Mouse (Mus musculus) hindbrain, postnatal 0 days (tissue): Measurements from ENCODE around the gene Npdc1. TPM values are rescaled to one million over a fixed set of nuclear protein-coding genes. Genes with fewer than 3 reads are reported as not detected.
A peak's percentile ranks its signal among the peaks of the same experiment; 100 is the strongest.

Source experiments
- ATAC-seq: fragments of 200-750 bp; cut with Nextera tagmentation; 2 replicates; pipeline ENCODE4 v1.8.0; 2017; ENCODE audit warnings: mild to moderate bottlenecking, moderate TSS enrichment, moderate library complexity
- DNase-seq: peaks from one replicate; pipeline ENCODE4 v3.0.0-alpha.2; 2015; ENCODE audit warnings: low spot score
- H3K27ac ChIP-seq: fragments of 300-500 bp; sonication (generic); 2 replicates; pipeline ENCODE4 v1.5.1; 2014; ENCODE audit warnings: mild to moderate bottlenecking
- H3K27me3 ChIP-seq: fragments of 300-500 bp; sonication (generic); 2 replicates; pipeline ENCODE4 v1.6.1; 2014; ENCODE audit warnings: low read length, mixed read lengths; ENCODE audit not compliant: insufficient read depth
- H3K36me3 ChIP-seq: fragments of 300-500 bp; sonication (generic); 2 replicates; pipeline ENCODE4 v1.6.1; 2014; ENCODE audit warnings: low read length, mixed read lengths; ENCODE audit not compliant: insufficient read depth
- H3K4me1 ChIP-seq: fragments of 300-500 bp; sonication (generic); 2 replicates; pipeline ENCODE4 v1.6.1; 2014; ENCODE audit warnings: antibody characterized with exemption, low read length, mixed read lengths; ENCODE audit not compliant: insufficient read depth
- H3K4me2 ChIP-seq: fragments of 300-500 bp; sonication (generic); 2 replicates; pipeline ENCODE4 v1.6.1; 2014; ENCODE audit warnings: low read depth, mild to moderate bottlenecking, low read length, moderate library complexity, mixed read lengths
- H3K4me3 ChIP-seq: fragments of 300-500 bp; sonication (generic); 2 replicates; pipeline ENCODE4 v1.5.1; 2014; ENCODE audit warnings: low read length
- H3K9ac ChIP-seq: fragments of 300-500 bp; sonication (generic); replicated peaks from 2 replicates; pipeline ENCODE4 v1.6.1; 2014; ENCODE audit warnings: mild to moderate bottlenecking, low read length, moderate library complexity, mixed read lengths
- H3K9me3 ChIP-seq: fragments of 300-500 bp; sonication (generic); 2 replicates; pipeline ENCODE4 v1.6.1; 2016; ENCODE audit warnings: low read length, mixed read lengths
- CTCF ChIP-seq: IDR thresholded peaks from 2 replicates; pipeline ENCODE4 v1.5.1; 2016; ENCODE audit warnings: antibody characterized with exemption, control low read depth, low read depth
- WGBS: fragments of 180-500 bp; shearing (Covaris S2); extraction: QIAGEN DNeasy Blood & Tissue Kit; methylation state at CpG from one replicate; pipeline ENCODE4 v1.1.7; 2014; 5-methylcytosine and 5-hydroxymethylcytosine counted together
- polyA plus RNA-seq: library from polyadenylated mRNA; unstranded; fragments of >200 nt; fragmentation: Nextera tagmentation; extraction: Ambion mirVana; gene quantifications from 2 replicates; pipeline ENCODE4 v1.2.1, GENCODE M21; 2015
- total RNA-seq: library from RNA; depleted of rRNA; stranded (reverse); fragments of >200 nt; gene quantifications from 2 replicates; pipeline ENCODE4 v1.2.3, GENCODE M21; 2014

Gene Npdc1
- total and polyA plus RNA-seq, 2 experiments from 2014 or later: 289 to 422 TPM

GRCm38 (mm10) chr2:25417426-25417825, 18.3 kb downstream of the Npdc1 start:
- no peaks in the 10 kb centered on the region for H3K9me3 ChIP-seq
- no peak overlapping the region for H3K4me3 ChIP-seq
- H3K27me3 ChIP-seq: no peaks in the 10 kb centered on the region
- no peaks in the 10 kb centered on the region for H3K36me3 ChIP-seq
- ATAC-seq (no peak), DNase-seq (peak; percentile 31)
- H3K4me2 ChIP-seq: no peak overlapping the region
- WGBS: 15% methylated on average over 3 of the region's 3 CpGs
- no peak overlapping the region for H3K27ac ChIP-seq
- H3K4me1 ChIP-seq: no peaks in the 10 kb centered on the region
- H3K9ac ChIP-seq: no peak overlapping the region
- no peak for TF ChIP-seq CTCF

- ATAC-seq (peak; percentile 70; the same call in 1 of the 2 replicates), DNase-seq (peak; percentile 85)
- no peak overlapping the region for H3K9ac ChIP-seq
- 28% methylated on average over 3 of the region's 3 CpGs for WGBS
- H3K4me3 ChIP-seq: no peak overlapping the region
- peak; percentile 81 for TF ChIP-seq CTCF
- H3K9me3 ChIP-seq: no peaks in the 10 kb centered on the region
- no peaks in the 10 kb centered on the region for H3K27me3 ChIP-seq
- H3K4me2 ChIP-seq: no peak overlapping the region
- H3K36me3 ChIP-seq: no peaks in the 10 kb centered on the region
- H3K4me1 ChIP-seq: no peaks in the 10 kb centered on the region
- no peak overlapping the region for H3K27ac ChIP-seq
These were observed 22.7 kb downstream of the Npdc1 start for GRCm38 (mm10) chr2:25421896-25422295.

GRCm38 (mm10) chr2:25422587-25423410, 23.6 kb downstream of the Npdc1 start, which contains the start of gene Fut7:
Gene Fut7 (plus strand): TSS chr2:25423267.
- Histone ChIP-seq H3K27me3 (no peaks in the 10 kb centered on the region), H3K4me2 (no peak within 1 kb of the TSS), H3K36me3 (no peaks in the 10 kb centered on the region), H3K9ac (no peak within 1 kb of the TSS), H3K4me1 (no peaks in the 10 kb centered on the region), H3K9me3 (no peaks in the 10 kb centered on the region), H3K27ac (no peak within 1 kb of the TSS), H3K4me3 (no peak within 1 kb of the TSS)
- no peak for DNase-seq
- ATAC-seq: no peak
- TF ChIP-seq CTCF: no peak
- WGBS: 67% methylated on average over 17 of the region's 17 CpGs

- no peaks in the 10 kb centered on the region for H3K9me3 ChIP-seq
- DNase-seq (no peak), ATAC-seq (no peak)
- H3K27me3 ChIP-seq: no peaks in the 10 kb centered on the region
- WGBS: 57% methylated on average over 1 of the region's 1 CpGs
- no peaks in the 10 kb centered on the region for H3K36me3 ChIP-seq
- no peak for TF ChIP-seq CTCF
- no peak overlapping the region for H3K4me3 ChIP-seq
- H3K27ac ChIP-seq: no peak overlapping the region
- no peak overlapping the region for H3K4me2 ChIP-seq
- no peaks in the 10 kb centered on the region for H3K4me1 ChIP-seq
- no peak overlapping the region for H3K9ac ChIP-seq
These were observed 24.5 kb downstream of the Npdc1 start for GRCm38 (mm10) chr2:25423626-25424025.

- DNase-seq (no peak), ATAC-seq (no peak)
- Histone ChIP-seq H3K36me3 (no peaks in the 10 kb centered on the region), H3K4me1 (peaks cover 12% of the 10 kb centered on the region), H3K9ac (no peak overlapping the region), H3K27ac (no peak overlapping the region), H3K4me3 (no peak overlapping the region), H3K4me2 (no peak overlapping the region), H3K27me3 (no peaks in the 10 kb centered on the region), H3K9me3 (no peaks in the 10 kb centered on the region)
- TF ChIP-seq CTCF: no peak
- WGBS: 41% methylated on average over 27 of the region's 27 CpGs
These were observed 26.3 kb downstream of the Npdc1 start for GRCm38 (mm10) chr2:25425481-25425880.

- WGBS: 33% methylated on average over 5 of the region's 5 CpGs
- no peak overlapping the region for H3K4me3 ChIP-seq
- H3K9ac ChIP-seq: no peak overlapping the region
- no peaks in the 10 kb centered on the region for H3K9me3 ChIP-seq
- peaks cover 24% of the 10 kb centered on the region for H3K4me1 ChIP-seq
- no peak overlapping the region for H3K27ac ChIP-seq
- peak; percentile 96 for TF ChIP-seq CTCF
- H3K36me3 ChIP-seq: no peaks in the 10 kb centered on the region
- peak; percentile 38; the same call in 1 of the 2 replicates for ATAC-seq
- H3K27me3 ChIP-seq: no peaks in the 10 kb centered on the region
- DNase-seq: peak; percentile 90
- H3K4me2 ChIP-seq: no peak overlapping the region
These were observed 27.6 kb downstream of the Npdc1 start for GRCm38 (mm10) chr2:25426721-25427191.

GRCm38 (mm10) chr2:25427256-25427655, 28.1 kb downstream of the Npdc1 start:
- Histone ChIP-seq H3K9me3 (no peaks in the 10 kb centered on the region), H3K4me1 (peaks cover 28% of the 10 kb centered on the region), H3K27me3 (no peaks in the 10 kb centered on the region), H3K27ac (no peak overlapping the region), H3K9ac (no peak overlapping the region), H3K4me3 (no peak overlapping the region), H3K4me2 (no peak overlapping the region), H3K36me3 (no peaks in the 10 kb centered on the region)
- ATAC-seq (no peak), DNase-seq (no peak)
- WGBS: 87% methylated on average over 5 of the region's 5 CpGs
- TF ChIP-seq CTCF: no peak
